In the genomic region with DNA sequence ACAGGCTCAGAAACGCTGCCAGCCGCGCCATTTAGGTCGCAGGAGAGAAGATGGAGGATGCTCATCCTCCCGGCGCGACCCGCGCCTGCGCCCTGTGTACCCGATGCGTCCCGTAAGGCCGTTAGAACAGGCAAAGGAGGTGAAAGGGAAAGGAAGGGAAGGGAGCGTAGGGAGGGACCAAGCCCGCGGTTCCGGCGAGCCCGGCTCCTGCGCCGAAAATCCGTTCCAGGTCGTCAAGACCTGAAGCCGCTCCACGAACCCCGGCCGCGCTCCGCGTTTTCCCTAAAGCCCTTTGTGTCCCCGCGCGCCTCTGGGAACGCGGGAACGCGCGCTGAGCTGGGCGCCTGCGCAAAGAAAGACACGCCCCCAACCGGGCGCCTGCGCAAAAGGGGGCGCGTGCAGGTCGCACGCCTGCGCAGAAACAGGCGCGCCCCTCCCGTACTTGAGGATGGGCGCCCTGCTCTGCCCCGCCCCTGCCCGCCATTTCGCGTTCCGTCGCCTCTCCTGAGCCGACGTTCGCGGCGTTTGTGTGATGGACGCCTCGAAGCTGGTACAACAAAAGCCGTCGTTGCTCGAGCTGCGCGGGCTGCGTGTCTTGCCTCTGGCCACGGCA, we compare ENCODE assay signal across 8 mouse cellular contexts. TPM values are rescaled to one million over a fixed set of nuclear protein-coding genes. Genes with fewer than 3 reads are reported as not detected.
A peak's percentile ranks its signal among the peaks of the same experiment; 100 is the strongest.
DNase-seq lines count a peak whose midpoint lies in the region; ATAC-seq and TF ChIP-seq lines count a peak whose summit lies in the region.

No protein-coding gene starts in this region.

- peak; percentile 96 for ATAC-seq in kidney, embryonic 15.5 days (replicated peaks; ENCODE audit: low FRiP score)
- ATAC-seq in monocyte, adult 5-6 weeks (replicated peaks; ENCODE audit: insufficient number of reproducible peaks, low FRiP score, low TSS enrichment, poor library complexity, severe bottlenecking): peak; percentile 88

- H3K27ac ChIP-seq in bone marrow macrophage, adult 2 months (ENCODE audit: insufficient read depth, low read depth, low read length): peak overlapping the region; percentile 84
- peak overlapping the region; percentile 97 for H3K27ac ChIP-seq in embryonic fibroblast, embryonic 13.5 days (ENCODE audit: insufficient read depth, low read length)
- H3K27ac ChIP-seq in heart, embryonic 10.5 days: peak overlapping the region; percentile 100
- H3K27ac ChIP-seq in kidney, embryonic 15.5 days: peak overlapping the region; percentile 97

- no peaks in the 10 kb centered on the region for H3K27me3 ChIP-seq in heart, embryonic 10.5 days (ENCODE audit: insufficient read depth, poor library complexity, severe bottlenecking)
- H3K27me3 ChIP-seq in kidney, embryonic 15.5 days: no peaks in the 10 kb centered on the region

- peaks cover 25% of the 10 kb centered on the region for H3K4me1 ChIP-seq in bone marrow macrophage, adult 2 months (ENCODE audit: control insufficient read depth, insufficient read depth, low read length)
- no peaks in the 10 kb centered on the region for H3K4me1 ChIP-seq in embryonic fibroblast, embryonic 13.5 days (ENCODE audit: control insufficient read depth, insufficient read depth, low read length)
- H3K4me1 ChIP-seq in heart, embryonic 10.5 days: peaks cover 26% of the 10 kb centered on the region
- H3K4me1 ChIP-seq in kidney, embryonic 15.5 days: peaks cover 44% of the 10 kb centered on the region

- under 1% methylated on average over 74 of the region's 74 CpGs for WGBS in heart, embryonic 10.5 days
- WGBS in kidney, embryonic 15.5 days: under 1% methylated on average over 74 of the region's 74 CpGs

- peak overlapping the region; percentile 82 for H3K4me3 ChIP-seq in bone marrow macrophage, adult 2 months (ENCODE audit: insufficient read depth, low read length)
- peak overlapping the region; percentile 66 for H3K4me3 ChIP-seq in embryonic fibroblast, embryonic 13.5 days (ENCODE audit: insufficient read depth, low read length)
- H3K4me3 ChIP-seq in heart, embryonic 10.5 days: peak overlapping the region; percentile 80
- peak overlapping the region; percentile 65 for H3K4me3 ChIP-seq in kidney, embryonic 15.5 days (replicated peaks)

- no peaks in the 10 kb centered on the region for H3K9me3 ChIP-seq in heart, embryonic 10.5 days
- no peaks in the 10 kb centered on the region for H3K9me3 ChIP-seq in kidney, embryonic 15.5 days (replicated peaks)

- H3K4me2 ChIP-seq in kidney, embryonic 15.5 days: peak overlapping the region; percentile 81

- peak; percentile 89; the same call in 1 of the 2 replicates for TF ChIP-seq POLR2A in bone marrow macrophage, adult 2 months (IDR thresholded peaks at IDR 0.05; ENCODE audit: borderline replicate concordance, low read depth, low read length)
- TF ChIP-seq POLR2A in embryonic fibroblast, embryonic 13.5 days (IDR thresholded peaks at IDR 0.05; ENCODE audit: low read depth, low read length): peak; percentile 99

- peak; percentile 100 for DNase-seq in A20 (ENCODE audit: low read depth, low spot score)
- peak; percentile 99 for DNase-seq in heart, embryonic 10.5 days (ENCODE audit: low spot score)
- DNase-seq in liver: peak; percentile 99
- peak; percentile 99 to 100 for DNase-seq in spleen, postnatal 4 days (ENCODE audit: low spot score in 2 of 2)

- H3K36me3 ChIP-seq in heart, embryonic 10.5 days: no peaks in the 10 kb centered on the region
- H3K36me3 ChIP-seq in kidney, embryonic 15.5 days: no peaks in the 10 kb centered on the region

- TF ChIP-seq CTCF in bone marrow macrophage, adult 2 months (IDR thresholded peaks at IDR 0.05; ENCODE audit: low read depth, low read length): no peak
- no peak for TF ChIP-seq CTCF in embryonic fibroblast, embryonic 13.5 days (IDR thresholded peaks at IDR 0.05; ENCODE audit: borderline replicate concordance, insufficient read depth, low read length)

- peak overlapping the region; percentile 81 for H3K9ac ChIP-seq in kidney, embryonic 15.5 days

RNA-seq across cellular contexts. Expression of a gene that starts 39.1 kb away (rescaled TPM):
- 1,364 and 1,417 TPM in 2 replicates for polyA plus RNA-seq in bone marrow macrophage, adult 2 months (2012; ENCODE audit: insufficient read depth, insufficient read length, missing spikeins)
- 1,524 and 1,625 TPM in 2 replicates for polyA plus RNA-seq in embryonic fibroblast, embryonic 13.5 days (2011; ENCODE audit: insufficient read length, low read depth, missing spikeins)
- polyA plus RNA-seq in heart, embryonic 10.5 days (2016; fragmentation: Nextera tagmentation; extraction: Ambion mirVana): 1,013 and 1,650 TPM in 2 replicates
- 2,949 and 3,271 TPM in 2 replicates for polyA plus RNA-seq in kidney, embryonic 15.5 days (2015; fragmentation: Nextera tagmentation; extraction: Ambion mirVana)
- total RNA-seq in monocyte, adult 5-6 weeks (2017): 2,048 to 2,960 TPM (median 2,606 TPM) in 3 replicates

Comparison
In these comparisons a context has a peak if more than half of its experiments do, and no peak if none do; other contexts are left out.
1. Peak in every context shown above with its lines: DNase-seq, ATAC-seq, H3K4me3 ChIP-seq and H3K27ac ChIP-seq.